In the genomic region with DNA sequence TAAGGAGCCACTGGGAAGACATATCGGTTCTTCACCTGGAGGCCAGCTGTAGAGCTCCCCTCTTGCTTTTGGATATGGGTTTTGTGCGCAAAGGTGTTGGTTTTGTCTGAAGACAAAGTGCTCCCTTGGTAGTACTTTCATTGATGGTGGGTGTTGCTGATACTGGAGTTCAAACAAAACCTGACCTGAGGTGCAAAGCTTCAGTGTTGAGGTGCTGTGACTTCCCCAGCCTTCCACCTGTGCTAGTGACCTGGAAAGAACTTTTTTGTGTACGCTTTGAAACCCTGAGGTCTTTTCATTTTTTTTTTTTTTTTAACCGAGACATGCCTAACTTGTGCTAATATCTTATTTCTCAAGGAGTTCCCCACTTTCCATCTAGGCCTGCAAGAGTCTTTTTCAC, we compare ENCODE assay signal across 7 mouse cellular contexts. TPM values are rescaled to one million over a fixed set of nuclear protein-coding genes. Genes with fewer than 3 reads are reported as not detected.
DNase-seq lines count a peak whose midpoint lies in the region; ATAC-seq and TF ChIP-seq lines count a peak whose summit lies in the region.

No protein-coding gene starts in this region.

- 0 out of 2 replicates have a peak overlapping the region, but pooled peaks have one; percentile 98 for H3K9ac ChIP-seq in forebrain, embryonic 13.5 days
- no peak overlapping the region for H3K9ac ChIP-seq in limb, embryonic 12.5 days (replicated peaks)

- H3K4me1 ChIP-seq in lung, adult 2 months (ENCODE audit: control insufficient read depth, insufficient read depth, low read length): peaks cover 8% of the 10 kb centered on the region
- peaks cover 32% of the 10 kb centered on the region for H3K4me1 ChIP-seq in forebrain, embryonic 13.5 days
- peaks cover 18% of the 10 kb centered on the region for H3K4me1 ChIP-seq in limb, embryonic 12.5 days (replicated peaks)
- H3K4me1 ChIP-seq in olfactory bulb, adult 2 months (ENCODE audit: control insufficient read depth, insufficient read depth, low read length): peaks cover 5% of the 10 kb centered on the region

- ATAC-seq in forebrain, embryonic 13.5 days: no peak
- ATAC-seq in limb, embryonic 12.5 days (ENCODE audit: insufficient number of reproducible peaks, insufficient read depth, low FRiP score, low TSS enrichment, low read depth): no peak

- H3K27ac ChIP-seq in forebrain, embryonic 13.5 days: no peak overlapping the region
- H3K27ac ChIP-seq in limb, embryonic 12.5 days: no peak overlapping the region
- peak overlapping the region; percentile 70 for H3K27ac ChIP-seq in olfactory bulb, adult 2 months (ENCODE audit: insufficient read depth, low read depth, low read length)

- TF ChIP-seq CTCF in lung, adult 2 months (IDR thresholded peaks at IDR 0.05; ENCODE audit: insufficient read depth, low read length): no peak
- no peak for TF ChIP-seq CTCF in olfactory bulb, adult 2 months (IDR thresholded peaks at IDR 0.05; ENCODE audit: insufficient read depth, low read depth, low read length)

- 74% methylated on average over 4 of the region's 4 CpGs for WGBS in lung, adult 2 months
- WGBS in forebrain, embryonic 13.5 days: 89% methylated on average over 4 of the region's 4 CpGs
- 91% methylated on average over 4 of the region's 4 CpGs for WGBS in limb, embryonic 12.5 days
- 71% methylated on average over 4 of the region's 4 CpGs for WGBS in olfactory bulb, adult 2 months

- DNase-seq in lung, adult 2 months: no peak
- DNase-seq in lung, postnatal 4 days: no peak
- DNase-seq in embryo, embryonic 10 days (ENCODE audit: low spot score): no peak
- DNase-seq in natural killer cell, adult 2 months (ENCODE audit: low spot score in 2 of 2): no peak

- H3K9me3 ChIP-seq in forebrain, embryonic 13.5 days (replicated peaks): no peaks in the 10 kb centered on the region
- no peaks in the 10 kb centered on the region for H3K9me3 ChIP-seq in limb, embryonic 12.5 days

- H3K4me3 ChIP-seq in lung, adult 2 months (replicated peaks; ENCODE audit: extremely low read depth, low read depth, low read length): peak overlapping the region; percentile 13
- H3K4me3 ChIP-seq in forebrain, embryonic 13.5 days: peak overlapping the region; percentile 87
- H3K4me3 ChIP-seq in limb, embryonic 12.5 days (replicated peaks): peak overlapping the region; percentile 85
- peak overlapping the region; percentile 18; the same call in 1 of the 2 replicates for H3K4me3 ChIP-seq in olfactory bulb, adult 2 months (ENCODE audit: insufficient read depth, low read depth, low read length)

- H3K4me2 ChIP-seq in forebrain, embryonic 13.5 days: peak overlapping the region; percentile 66
- peak overlapping the region; percentile 61 for H3K4me2 ChIP-seq in limb, embryonic 12.5 days

- H3K36me3 ChIP-seq in forebrain, embryonic 13.5 days (ENCODE audit: poor library complexity, severe bottlenecking): no peaks in the 10 kb centered on the region
- no peaks in the 10 kb centered on the region for H3K36me3 ChIP-seq in limb, embryonic 12.5 days

- H3K27me3 ChIP-seq in forebrain, embryonic 13.5 days: no peaks in the 10 kb centered on the region
- no peaks in the 10 kb centered on the region for H3K27me3 ChIP-seq in limb, embryonic 12.5 days

- no peak for TF ChIP-seq POLR2A in lung, adult 2 months (IDR thresholded peaks at IDR 0.05; ENCODE audit: borderline replicate concordance, extremely low read depth, low read depth, low read length)
- TF ChIP-seq POLR2A in olfactory bulb, adult 2 months (IDR thresholded peaks at IDR 0.05; ENCODE audit: insufficient read depth, low read depth, low read length): no peak

RNA-seq across cellular contexts. Expression of a gene that starts 1.6 kb away (rescaled TPM):
- polyA plus RNA-seq in lung, adult 2 months (2012; rRNA removed): 15.6 and 16.4 TPM in 2 replicates
- 52.7 and 53.1 TPM in 2 replicates for polyA plus RNA-seq in forebrain, embryonic 13.5 days (2015; fragmentation: Nextera tagmentation; extraction: Ambion mirVana)
- 52.3 and 57.2 TPM in 2 replicates for polyA plus RNA-seq in limb, embryonic 12.5 days (2016; fragmentation: Nextera tagmentation; extraction: Ambion mirVana)
- polyA plus RNA-seq in olfactory bulb, adult 2 months (2012; ENCODE audit: insufficient read depth, insufficient read length, low replicate concordance, missing spikeins): 64.5 TPM in 1 of 2 replicates, not detected in the other

RNA-seq across cellular contexts. Expression of a gene that starts 20.3 kb away (rescaled TPM):
- not detected in 2 replicates for polyA plus RNA-seq in lung, adult 2 months (2012; rRNA removed)
- polyA plus RNA-seq in forebrain, embryonic 13.5 days (2015; fragmentation: Nextera tagmentation; extraction: Ambion mirVana): not detected in 2 replicates
- 0.34 TPM in 1 of 2 replicates, not detected in the other for polyA plus RNA-seq in limb, embryonic 12.5 days (2016; fragmentation: Nextera tagmentation; extraction: Ambion mirVana)
- polyA plus RNA-seq in olfactory bulb, adult 2 months (2012; ENCODE audit: insufficient read depth, insufficient read length, low replicate concordance, missing spikeins): not detected in 2 replicates

Comparison
In these comparisons a context has a peak if more than half of its experiments do, and no peak if none do; other contexts are left out.
1. H3K4me3 ChIP-seq: peak in every context shown above with its lines; median percentile 87 in forebrain, embryonic 13.5 days; 85 in limb, embryonic 12.5 days; 18 in olfactory bulb, adult 2 months; 13 in lung, adult 2 months.